Mouse (Mus musculus): Measurements from ENCODE around the gene Ddx17. TPM values are rescaled to one million over a fixed set of nuclear protein-coding genes. Genes with fewer than 3 reads are reported as not detected.

Gene Ddx17
- polyA plus RNA-seq, 1 experiment = 96.2 TPM

- Histone ChIP-seq H3K4me3 (peak overlapping the region; percentile 89), H3ac (ENCODE audit: control insufficient read depth, insufficient read length) (no peak overlapping the region), H3K36me3 (ENCODE audit: control insufficient read depth, insufficient read depth) (peaks cover 23% of the 10 kb centered on the region), H3K4me2 (ENCODE audit: low read depth) (peak overlapping the region; percentile 65), H3K27me3 (ENCODE audit: control insufficient read depth, insufficient read depth, insufficient read length) (peaks cover 14% of the 10 kb centered on the region), H3K79me2 (ENCODE audit: control insufficient read depth, insufficient read depth) (peaks cover 36% of the 10 kb centered on the region)
- TF ChIP-seq TCF12 (IDR thresholded peaks at IDR 0.05; ENCODE audit: insufficient read depth, poor library complexity, severe bottlenecking) = no peak
- no peak for TF ChIP-seq CEBPB (IDR thresholded peaks at IDR 0.05; ENCODE audit: insufficient read depth, poor library complexity, severe bottlenecking)
- no peak for TF ChIP-seq MYOG (IDR thresholded peaks at IDR 0.05; ENCODE audit: control insufficient read depth in 1 of 3, insufficient read depth in 1 of 3, insufficient read length in 2 of 3, low read depth in 2 of 3)
- no peak for TF ChIP-seq E2F4 (IDR thresholded peaks at IDR 0.05; ENCODE audit: insufficient read depth)
- TF ChIP-seq POLR2AphosphoS2 (IDR thresholded peaks at IDR 0.05; ENCODE audit: insufficient read length, low read depth) = no peak
- TF ChIP-seq MAX (IDR thresholded peaks at IDR 0.05; ENCODE audit: low read depth) = no peak
- TF ChIP-seq REST (IDR thresholded peaks at IDR 0.05; ENCODE audit: insufficient read depth, insufficient read length) = no peak
- no peak for TF ChIP-seq TCF3 (IDR thresholded peaks at IDR 0.05; ENCODE audit: insufficient read length, low read depth)
- no peak for TF ChIP-seq USF1 (IDR thresholded peaks at IDR 0.05; ENCODE audit: low read depth)
- no peak for TF ChIP-seq MYOD1 (IDR thresholded peaks at IDR 0.05; ENCODE audit: control insufficient read depth in 1 of 3, insufficient read length in 2 of 3, low read depth in 2 of 3)
- TF ChIP-seq POLR2A (IDR thresholded peaks at IDR 0.05; ENCODE audit: insufficient read length, low read depth) = no peak
- TF ChIP-seq SRF (IDR thresholded peaks at IDR 0.05; ENCODE audit: control insufficient read depth, insufficient read length, low read depth) = no peak
Measured at GRCm38 (mm10) chr15:79547289-79547820, 814 bp upstream of the Ddx17 start.

GRCm38 (mm10) chr15:79545921-79546399, 581 bp downstream of the Ddx17 start:
- peaks cover 46% of the 10 kb centered on the region for H3K79me2 ChIP-seq (ENCODE audit: control insufficient read depth, insufficient read depth)
- H3K36me3 ChIP-seq (ENCODE audit: control insufficient read depth, insufficient read depth) = peaks cover 37% of the 10 kb centered on the region
- H3K4me2 ChIP-seq (ENCODE audit: low read depth) = peak overlapping the region; percentile 95
- peak overlapping the region; percentile 89 for H3K4me3 ChIP-seq
- peaks cover 7% of the 10 kb centered on the region for H3K27me3 ChIP-seq (ENCODE audit: control insufficient read depth, insufficient read depth, insufficient read length)
- TF ChIP-seq MYOG (IDR thresholded peaks at IDR 0.05; ENCODE audit: control insufficient read depth in 1 of 3, insufficient read depth in 1 of 3, insufficient read length in 2 of 3, low read depth in 2 of 3) = no peak
- TF ChIP-seq POLR2A (IDR thresholded peaks at IDR 0.05; ENCODE audit: insufficient read length, low read depth) = peak; percentile 57
- peak; percentile 66 for TF ChIP-seq POLR2AphosphoS2 (IDR thresholded peaks at IDR 0.05; ENCODE audit: insufficient read length, low read depth)
- TF ChIP-seq REST (IDR thresholded peaks at IDR 0.05; ENCODE audit: insufficient read depth, insufficient read length) = peak; percentile 25
- peak overlapping the region; percentile 87 for H3ac ChIP-seq (ENCODE audit: control insufficient read depth, insufficient read length)

GRCm38 (mm10) chr15:79545496-79545895, 1.0 kb downstream of the Ddx17 start:
- Histone ChIP-seq H3K36me3 (ENCODE audit: control insufficient read depth, insufficient read depth) (peaks cover 42% of the 10 kb centered on the region), H3K27me3 (ENCODE audit: control insufficient read depth, insufficient read depth, insufficient read length) (peaks cover 4% of the 10 kb centered on the region), H3K79me2 (ENCODE audit: control insufficient read depth, insufficient read depth) (peaks cover 51% of the 10 kb centered on the region), H3K4me3 (peak overlapping the region; percentile 89), H3ac (ENCODE audit: control insufficient read depth, insufficient read length) (peak overlapping the region; percentile 87), H3K4me2 (ENCODE audit: low read depth) (peak overlapping the region; percentile 95)
- TF ChIP-seq USF1 (IDR thresholded peaks at IDR 0.05; ENCODE audit: low read depth) (no peak), MYOD1 (IDR thresholded peaks at IDR 0.05; ENCODE audit: control insufficient read depth in 1 of 3, insufficient read length in 2 of 3, low read depth in 2 of 3) (no peak), MYOG (IDR thresholded peaks at IDR 0.05; ENCODE audit: control insufficient read depth in 1 of 3, insufficient read depth in 1 of 3, insufficient read length in 2 of 3, low read depth in 2 of 3) (no peak), REST (IDR thresholded peaks at IDR 0.05; ENCODE audit: insufficient read depth, insufficient read length) (no peak), POLR2AphosphoS2 (IDR thresholded peaks at IDR 0.05; ENCODE audit: insufficient read length, low read depth) (no peak), SRF (IDR thresholded peaks at IDR 0.05; ENCODE audit: control insufficient read depth, insufficient read length, low read depth) (no peak), POLR2A (IDR thresholded peaks at IDR 0.05; ENCODE audit: insufficient read length, low read depth) (no peak), CEBPB (IDR thresholded peaks at IDR 0.05; ENCODE audit: insufficient read depth, poor library complexity, severe bottlenecking) (no peak), E2F4 (IDR thresholded peaks at IDR 0.05; ENCODE audit: insufficient read depth) (no peak), TCF12 (IDR thresholded peaks at IDR 0.05; ENCODE audit: insufficient read depth, poor library complexity, severe bottlenecking) (no peak), MAX (IDR thresholded peaks at IDR 0.05; ENCODE audit: low read depth) (no peak), TCF3 (IDR thresholded peaks at IDR 0.05; ENCODE audit: insufficient read length, low read depth) (no peak)

- no peaks in the 10 kb centered on the region for H3K27me3 ChIP-seq (ENCODE audit: control insufficient read depth, insufficient read depth, insufficient read length)
- no peak for TF ChIP-seq SRF (IDR thresholded peaks at IDR 0.05; ENCODE audit: control insufficient read depth, insufficient read length, low read depth)
- no peak for TF ChIP-seq MAX (IDR thresholded peaks at IDR 0.05; ENCODE audit: low read depth)
- no peak for TF ChIP-seq MYOD1 (IDR thresholded peaks at IDR 0.05; ENCODE audit: control insufficient read depth in 1 of 3, insufficient read length in 2 of 3, low read depth in 2 of 3)
- no peak for TF ChIP-seq CEBPB (IDR thresholded peaks at IDR 0.05; ENCODE audit: insufficient read depth, poor library complexity, severe bottlenecking)
- no peak for TF ChIP-seq E2F4 (IDR thresholded peaks at IDR 0.05; ENCODE audit: insufficient read depth)
- no peak for TF ChIP-seq REST (IDR thresholded peaks at IDR 0.05; ENCODE audit: insufficient read depth, insufficient read length)
- TF ChIP-seq POLR2A (IDR thresholded peaks at IDR 0.05; ENCODE audit: insufficient read length, low read depth) = no peak
- no peak for TF ChIP-seq TCF3 (IDR thresholded peaks at IDR 0.05; ENCODE audit: insufficient read length, low read depth)
- no peak for TF ChIP-seq MYOG (IDR thresholded peaks at IDR 0.05; ENCODE audit: control insufficient read depth in 1 of 3, insufficient read depth in 1 of 3, insufficient read length in 2 of 3, low read depth in 2 of 3)
- peak overlapping the region; percentile 95 for H3K4me2 ChIP-seq (ENCODE audit: low read depth)
Measured at GRCm38 (mm10) chr15:79543968-79544367, 2.6 kb downstream of the Ddx17 start.

More at GRCm38 (mm10) chr15:79543968-79544367, 2.6 kb downstream of the Ddx17 start:
- Histone ChIP-seq H3K4me3 (peak overlapping the region; percentile 89), H3K79me2 (ENCODE audit: control insufficient read depth, insufficient read depth) (peaks cover 65% of the 10 kb centered on the region), H3K36me3 (ENCODE audit: control insufficient read depth, insufficient read depth) (peaks cover 57% of the 10 kb centered on the region), H3ac (ENCODE audit: control insufficient read depth, insufficient read length) (no peak overlapping the region)
